Mouse (Mus musculus): ENCODE measurements at regions not wholly inside any gene's neighbourhood (a gene's known extent, or its start where the extent isn't known, plus 50 kb on each side); places are given as distances from the start of the nearest gene placed in this dataset.

- no peak for DNase-seq (ENCODE audit: low spot score)
Observed at GRCm38 (mm10) chr10:9295269-9295668, 379.7 kb downstream of the Samd5 start.

- DNase-seq (ENCODE audit: low spot score), result no peak
Observed at GRCm38 (mm10) chr10:9294620-9295019, 380.4 kb downstream of the Samd5 start.

GRCm38 (mm10) chr10:9291456-9292146, 383.4 kb downstream of the Samd5 start:
- no peak for DNase-seq (ENCODE audit: low spot score)

- DNase-seq (ENCODE audit: low spot score), result no peak
Observed at GRCm38 (mm10) chr10:9272940-9273339, 387.1 kb upstream of the Sash1 start.

GRCm38 (mm10) chr10:9272243-9272642, 386.4 kb upstream of the Sash1 start:
- DNase-seq (ENCODE audit: low spot score), result no peak

GRCm38 (mm10) chr10:9265528-9265927, 379.7 kb upstream of the Sash1 start:
- DNase-seq (ENCODE audit: low spot score), result no peak

- DNase-seq (ENCODE audit: low spot score), result no peak
Observed at GRCm38 (mm10) chr10:9264309-9265000, 378.6 kb upstream of the Sash1 start.

- no peak for DNase-seq (ENCODE audit: low spot score)
Observed at GRCm38 (mm10) chr10:9258705-9259104, 372.8 kb upstream of the Sash1 start.

GRCm38 (mm10) chr10:9252941-9253217, 367.0 kb upstream of the Sash1 start:
- DNase-seq (ENCODE audit: low spot score), result no peak

- no peak for DNase-seq (ENCODE audit: low spot score)
Observed at GRCm38 (mm10) chr10:9252120-9252940, 366.5 kb upstream of the Sash1 start.

GRCm38 (mm10) chr10:9243281-9243618, 357.4 kb upstream of the Sash1 start:
- DNase-seq (ENCODE audit: low spot score), result no peak

GRCm38 (mm10) chr10:9242596-9243280, 356.9 kb upstream of the Sash1 start:
- DNase-seq (ENCODE audit: low spot score), result no peak

GRCm38 (mm10) chr10:9239956-9240355, 354.1 kb upstream of the Sash1 start:
- DNase-seq (ENCODE audit: low spot score), result peak; percentile 31

GRCm38 (mm10) chr10:9231751-9232150, 345.9 kb upstream of the Sash1 start:
- DNase-seq (ENCODE audit: low spot score), result no peak

- DNase-seq (ENCODE audit: low spot score), result no peak
Observed at GRCm38 (mm10) chr10:9229116-9229515, 343.2 kb upstream of the Sash1 start.

- DNase-seq (ENCODE audit: low spot score), result no peak
Observed at GRCm38 (mm10) chr10:9227361-9227760, 341.5 kb upstream of the Sash1 start.

GRCm38 (mm10) chr10:9210646-9211045, 324.8 kb upstream of the Sash1 start:
- no peak for DNase-seq (ENCODE audit: low spot score)

- DNase-seq (ENCODE audit: low spot score), result no peak
Observed at GRCm38 (mm10) chr10:9204096-9204495, 318.2 kb upstream of the Sash1 start.

- DNase-seq (ENCODE audit: low spot score), result no peak
Observed at GRCm38 (mm10) chr10:9203323-9203722, 317.5 kb upstream of the Sash1 start.

- no peak for DNase-seq (ENCODE audit: low spot score)
Observed at GRCm38 (mm10) chr10:9202922-9203321, 317.1 kb upstream of the Sash1 start.

GRCm38 (mm10) chr10:9174997-9175396, 289.1 kb upstream of the Sash1 start:
- DNase-seq (ENCODE audit: low spot score), result peak; percentile 2

- DNase-seq (ENCODE audit: low spot score), result no peak
Observed at GRCm38 (mm10) chr10:9173509-9173908, 287.6 kb upstream of the Sash1 start.

- DNase-seq (ENCODE audit: low spot score), result no peak
Observed at GRCm38 (mm10) chr10:9168725-9169124, 282.9 kb upstream of the Sash1 start.
